Mouse (Mus musculus) heart, embryonic 14.5 days (tissue): ENCODE data around the gene Hsd17b13. TPM values are rescaled to one million over a fixed set of nuclear protein-coding genes. Genes with fewer than 3 reads are reported as not detected.

ENCODE experiments used
- ATAC-seq: fragments of 200-750 bp; cut with Nextera tagmentation; 2 replicates; pipeline ENCODE4 v1.8.0; 2017; ENCODE audit warnings: low read depth, moderate TSS enrichment; ENCODE audit not compliant: insufficient number of reproducible peaks, insufficient read depth, low FRiP score
- H3K27ac ChIP-seq, 2 experiments: fragments of 200-500 bp in 1 of 2; fragments of 300-500 bp in 1 of 2; sonication (generic) in 1 of 2; replicated peaks in 1 of 2; 2 replicates each; pipeline ENCODE4 v1.5.1; 2012 to 2014; ENCODE audit warnings: low read depth in 2 of 2, low read length in 2 of 2, control low read depth in 1 of 2, mild to moderate bottlenecking in 1 of 2, mixed read lengths in 1 of 2; ENCODE audit not compliant: control insufficient read depth in 1 of 2, insufficient read depth in 1 of 2
- H3K27me3 ChIP-seq: fragments of 300-500 bp; sonication (generic); 2 replicates; pipeline ENCODE4 v1.6.1; 2014; ENCODE audit warnings: mild to moderate bottlenecking, low read length, control low read depth; ENCODE audit not compliant: control insufficient read depth, insufficient read depth
- H3K36me3 ChIP-seq: fragments of 300-500 bp; sonication (generic); 2 replicates; pipeline ENCODE4 v1.6.1; 2014; ENCODE audit warnings: mild to moderate bottlenecking, control low read depth, low read length, mixed read lengths; ENCODE audit not compliant: control insufficient read depth, insufficient read depth
- H3K4me1 ChIP-seq, 2 experiments: fragments of 200-500 bp in 1 of 2; fragments of 300-500 bp in 1 of 2; sonication (generic) in 1 of 2; 2 replicates each; pipeline ENCODE4 v1.6.1; 2012 to 2014; ENCODE audit warnings: low read length in 2 of 2, control low read depth in 1 of 2, mixed read lengths in 1 of 2; ENCODE audit not compliant: control insufficient read depth in 2 of 2, insufficient read depth in 2 of 2
- H3K4me2 ChIP-seq: fragments of 300-500 bp; sonication (generic); 2 replicates; pipeline ENCODE4 v1.6.1; 2014; ENCODE audit warnings: mild to moderate bottlenecking, low read length
- H3K4me3 ChIP-seq, 2 experiments: fragments of 200-500 bp in 1 of 2; fragments of 300-500 bp in 1 of 2; sonication (generic) in 1 of 2; 2 replicates each; pipeline ENCODE4 v1.5.1; 2012 to 2014; ENCODE audit warnings: low read length in 2 of 2, mild to moderate bottlenecking in 2 of 2, control low read depth in 1 of 2, low read depth in 1 of 2, moderate library complexity in 1 of 2; ENCODE audit not compliant: control insufficient read depth in 1 of 2, insufficient read depth in 1 of 2
- H3K9ac ChIP-seq: fragments of 300-500 bp; sonication (generic); 2 replicates; pipeline ENCODE4 v1.6.1; 2014; ENCODE audit warnings: mild to moderate bottlenecking, low read length
- H3K9me3 ChIP-seq: fragments of 300-500 bp; sonication (generic); 2 replicates; pipeline ENCODE4 v1.6.1; 2016; ENCODE audit warnings: low read length, control low read depth; ENCODE audit not compliant: control insufficient read depth
- WGBS: fragments of 180-500 bp; shearing (Covaris S2); extraction: QIAGEN DNeasy Blood & Tissue Kit; methylation state at CpG from one replicate; pipeline ENCODE4 v1.1.7; 2014; 5-methylcytosine and 5-hydroxymethylcytosine counted together
- polyA plus RNA-seq: library from polyadenylated mRNA; unstranded; fragments of >200 nt; fragmentation: Nextera tagmentation; extraction: Ambion mirVana; gene quantifications from 2 replicates; pipeline ENCODE4 v1.2.1, GENCODE M21; 2014

The Hsd17b13 gene
- polyA plus RNA-seq, 1 experiment from 2014 or later, result not detected

- 79% methylated on average over 9 of the region's 9 CpGs for WGBS
- no peak overlapping the region for H3K4me3 ChIP-seq
- no peaks in the 10 kb centered on the region for H3K27me3 ChIP-seq
- no peak overlapping the region for H3K27ac ChIP-seq
- no peaks in the 10 kb centered on the region for H3K36me3 ChIP-seq
- no peak overlapping the region for H3K4me2 ChIP-seq
- no peak overlapping the region for H3K9ac ChIP-seq
- no peaks in the 10 kb centered on the region for H3K4me1 ChIP-seq
- H3K9me3 ChIP-seq, result no peaks in the 10 kb centered on the region
- ATAC-seq, result no peak
Observed at GRCm38 (mm10) chr5:103980705-103981560, 3.7 kb upstream of the Hsd17b13 start.

- H3K4me1 ChIP-seq, result no peaks in the 10 kb centered on the region
- no peaks in the 10 kb centered on the region for H3K9me3 ChIP-seq
- H3K36me3 ChIP-seq, result no peaks in the 10 kb centered on the region
- ATAC-seq, result no peak
- no peak overlapping the region for H3K9ac ChIP-seq
- no peak overlapping the region for H3K4me3 ChIP-seq
- no peaks in the 10 kb centered on the region for H3K27me3 ChIP-seq
- WGBS, result 86% methylated on average over 7 of the region's 7 CpGs
- no peak overlapping the region for H3K4me2 ChIP-seq
- H3K27ac ChIP-seq, result no peak overlapping the region
Observed at GRCm38 (mm10) chr5:103977907-103978570, 829 bp upstream of the Hsd17b13 start.

GRCm38 (mm10) chr5:103975736-103976135, 1.5 kb downstream of the Hsd17b13 start:
- no peak overlapping the region for H3K4me2 ChIP-seq
- no peak overlapping the region for H3K4me3 ChIP-seq
- H3K9me3 ChIP-seq, result no peaks in the 10 kb centered on the region
- H3K36me3 ChIP-seq, result no peaks in the 10 kb centered on the region
- H3K27ac ChIP-seq, result no peak overlapping the region
- H3K4me1 ChIP-seq, result peaks cover 0 to 2% of the 10 kb centered on the region in 2 experiments; a peak in 1 of 4 replicates
- 71% methylated on average over 7 of the region's 7 CpGs for WGBS
- no peaks in the 10 kb centered on the region for H3K27me3 ChIP-seq
- no peak for ATAC-seq
- H3K9ac ChIP-seq, result no peak overlapping the region

GRCm38 (mm10) chr5:103972801-103973200, 4.4 kb downstream of the Hsd17b13 start:
- Histone ChIP-seq H3K9me3 (no peaks in the 10 kb centered on the region), H3K4me2 (peak overlapping the region; percentile 50), H3K36me3 (no peaks in the 10 kb centered on the region), H3K27ac (no peak overlapping the region), H3K4me1 (peaks cover 0 to 2% of the 10 kb centered on the region in 2 experiments; a peak in 1 of 4 replicates), H3K4me3 (no peak overlapping the region), H3K9ac (no peak overlapping the region), H3K27me3 (no peaks in the 10 kb centered on the region)
- ATAC-seq, result no peak
- WGBS, result 62% methylated on average over 13 of the region's 13 CpGs

- Histone ChIP-seq H3K27me3 (no peaks in the 10 kb centered on the region), H3K4me3 (peak overlapping the region in 1 of 2 experiments; percentile 9; a peak in 1 of 4 replicates), H3K4me1 (peaks cover 0 to 2% of the 10 kb centered on the region in 2 experiments; a peak in 1 of 4 replicates), H3K36me3 (no peaks in the 10 kb centered on the region), H3K9ac (no peak overlapping the region), H3K4me2 (peak overlapping the region; percentile 50), H3K9me3 (no peaks in the 10 kb centered on the region), H3K27ac (no peak overlapping the region)
- no peak for ATAC-seq
- WGBS, result 50% methylated on average over 19 of the region's 19 CpGs
Observed at GRCm38 (mm10) chr5:103972379-103972778, 4.8 kb downstream of the Hsd17b13 start.

GRCm38 (mm10) chr5:103971051-103971450, 6.2 kb downstream of the Hsd17b13 start:
- Histone ChIP-seq H3K9ac (no peak overlapping the region), H3K4me3 (no peak overlapping the region), H3K4me2 (no peak overlapping the region), H3K4me1 (peaks cover 0 to 2% of the 10 kb centered on the region in 2 experiments; a peak in 1 of 4 replicates), H3K9me3 (no peaks in the 10 kb centered on the region), H3K27me3 (no peaks in the 10 kb centered on the region), H3K27ac (no peak overlapping the region), H3K36me3 (no peaks in the 10 kb centered on the region)
- 63% methylated on average over 5 of the region's 5 CpGs for WGBS
- no peak for ATAC-seq

GRCm38 (mm10) chr5:103962935-103963429, 14.2 kb downstream of the Hsd17b13 start:
- no peak for ATAC-seq

More at GRCm38 (mm10) chr5:103962935-103963429, 14.2 kb downstream of the Hsd17b13 start:
- no peak overlapping the region for H3K9ac ChIP-seq
- WGBS, result 72% methylated on average over 1 of the region's 1 CpGs
- H3K36me3 ChIP-seq, result no peaks in the 10 kb centered on the region
- no peaks in the 10 kb centered on the region for H3K27me3 ChIP-seq
- H3K27ac ChIP-seq, result no peak overlapping the region
- H3K4me1 ChIP-seq, result no peaks in the 10 kb centered on the region
- no peaks in the 10 kb centered on the region for H3K9me3 ChIP-seq
- no peak overlapping the region for H3K4me2 ChIP-seq
- H3K4me3 ChIP-seq, result no peak overlapping the region
